Mouse (Mus musculus) midbrain, embryonic 12.5 days (tissue): ENCODE results near the gene Camta1. TPM values are rescaled to one million over a fixed set of nuclear protein-coding genes. Genes with fewer than 3 reads are reported as not detected.

Experiments
- ATAC-seq: fragments of 200-750 bp; cut with Nextera tagmentation; 2 replicates; pipeline ENCODE4 v1.8.0; 2017; ENCODE audit warnings: low read depth, moderate TSS enrichment, moderate library complexity; ENCODE audit not compliant: low FRiP score
- H3K27ac ChIP-seq: fragments of 300-500 bp; sonication (generic); replicated peaks from 2 replicates; pipeline ENCODE4 v1.5.1; 2016; ENCODE audit warnings: mild to moderate bottlenecking
- H3K27me3 ChIP-seq: fragments of 300-500 bp; sonication (generic); 2 replicates; pipeline ENCODE4 v1.6.1; 2016; ENCODE audit warnings: mild to moderate bottlenecking
- H3K36me3 ChIP-seq: fragments of 300-500 bp; sonication (generic); 2 replicates; pipeline ENCODE4 v1.6.1; 2016
- H3K4me1 ChIP-seq: fragments of 300-500 bp; sonication (generic); 2 replicates; pipeline ENCODE4 v1.6.1; 2016
- H3K4me2 ChIP-seq: fragments of 300-500 bp; sonication (generic); replicated peaks from 2 replicates; pipeline ENCODE4 v1.6.1; 2016; ENCODE audit warnings: mild to moderate bottlenecking, moderate library complexity
- H3K4me3 ChIP-seq: fragments of 300-500 bp; sonication (generic); 2 replicates; pipeline ENCODE4 v1.5.1; 2016; ENCODE audit warnings: mild to moderate bottlenecking
- H3K9ac ChIP-seq: fragments of 300-500 bp; sonication (generic); replicated peaks from 2 replicates; pipeline ENCODE4 v1.6.1; 2016; ENCODE audit warnings: mild to moderate bottlenecking, moderate library complexity
- H3K9me3 ChIP-seq: fragments of 300-500 bp; sonication (generic); 2 replicates; pipeline ENCODE4 v1.6.1; 2016; ENCODE audit warnings: mild to moderate bottlenecking
- WGBS: fragments of 180-500 bp; shearing (Covaris S2); methylation state at CpG from one replicate; pipeline ENCODE4 v1.1.7; 2016; 5-methylcytosine and 5-hydroxymethylcytosine counted together
- polyA plus RNA-seq: library from polyadenylated mRNA; unstranded; fragments of >200 nt; fragmentation: Nextera tagmentation; extraction: Ambion mirVana; gene quantifications from 2 replicates; pipeline ENCODE4 v1.2.1, GENCODE M21; 2016

Camta1 gene
- polyA plus RNA-seq, 1 experiment from 2014 or later = 135 TPM

- H3K27ac ChIP-seq = no peak overlapping the region
- no peak overlapping the region for H3K9ac ChIP-seq
- no peak overlapping the region for H3K4me3 ChIP-seq
- H3K4me1 ChIP-seq = no peaks in the 10 kb centered on the region
- H3K36me3 ChIP-seq = no peaks in the 10 kb centered on the region
- no peaks in the 10 kb centered on the region for H3K27me3 ChIP-seq
- H3K4me2 ChIP-seq = no peak overlapping the region
- WGBS = 14% methylated on average over 8 of the region's 8 CpGs
- 0 out of 2 replicates have a peak, but pooled peaks cover 2% of the 10 kb centered on the region for H3K9me3 ChIP-seq
- no peak for ATAC-seq
These were observed 251.4 kb downstream of the Camta1 start for GRCm38 (mm10) chr4:151610266-151610665.

- H3K4me2 ChIP-seq = no peak overlapping the region
- H3K4me3 ChIP-seq = no peak overlapping the region
- WGBS = 37% methylated on average over 6 of the region's 6 CpGs
- peaks cover 4% of the 10 kb centered on the region; the same call in 1 of the 2 replicates for H3K27me3 ChIP-seq
- no peak overlapping the region for H3K9ac ChIP-seq
- H3K27ac ChIP-seq = no peak overlapping the region
- no peaks in the 10 kb centered on the region for H3K9me3 ChIP-seq
- no peaks in the 10 kb centered on the region for H3K36me3 ChIP-seq
- ATAC-seq = no peak
- no peaks in the 10 kb centered on the region for H3K4me1 ChIP-seq
These were observed 256.8 kb downstream of the Camta1 start for GRCm38 (mm10) chr4:151604907-151605306.

GRCm38 (mm10) chr4:151604481-151604880 is 257.2 kb downstream of the Camta1 start:
- no peak; the same call in 1 of the 2 replicates for ATAC-seq
- peaks cover 4% of the 10 kb centered on the region; the same call in 1 of the 2 replicates for H3K27me3 ChIP-seq
- no peak overlapping the region for H3K9ac ChIP-seq
- no peaks in the 10 kb centered on the region for H3K36me3 ChIP-seq
- no peaks in the 10 kb centered on the region for H3K4me1 ChIP-seq
- WGBS = 8% methylated on average over 16 of the region's 16 CpGs
- H3K27ac ChIP-seq = no peak overlapping the region
- no peak overlapping the region for H3K4me2 ChIP-seq
- H3K4me3 ChIP-seq = no peak overlapping the region
- no peaks in the 10 kb centered on the region for H3K9me3 ChIP-seq

- H3K4me1 ChIP-seq = no peaks in the 10 kb centered on the region
- H3K36me3 ChIP-seq = no peaks in the 10 kb centered on the region
- H3K4me2 ChIP-seq = no peak overlapping the region
- no peak for ATAC-seq
- H3K4me3 ChIP-seq = no peak overlapping the region
- H3K27ac ChIP-seq = no peak overlapping the region
- no peaks in the 10 kb centered on the region for H3K9me3 ChIP-seq
- peaks cover 4% of the 10 kb centered on the region; the same call in 1 of the 2 replicates for H3K27me3 ChIP-seq
- 82% methylated on average over 9 of the region's 9 CpGs for WGBS
- H3K9ac ChIP-seq = no peak overlapping the region
These were observed 258.1 kb downstream of the Camta1 start for GRCm38 (mm10) chr4:151603586-151603985.

GRCm38 (mm10) chr4:151595116-151595515 is 266.6 kb downstream of the Camta1 start:
- Histone ChIP-seq H3K4me1 (no peaks in the 10 kb centered on the region), H3K27ac (no peak overlapping the region), H3K4me2 (no peak overlapping the region), H3K27me3 (no peaks in the 10 kb centered on the region), H3K36me3 (no peaks in the 10 kb centered on the region), H3K9me3 (no peaks in the 10 kb centered on the region), H3K9ac (no peak overlapping the region), H3K4me3 (no peak overlapping the region)
- WGBS = 81% methylated on average over 8 of the region's 8 CpGs
- ATAC-seq = no peak

- Histone ChIP-seq H3K4me3 (no peak overlapping the region), H3K27me3 (no peaks in the 10 kb centered on the region), H3K9ac (no peak overlapping the region), H3K4me1 (no peaks in the 10 kb centered on the region), H3K4me2 (no peak overlapping the region), H3K27ac (no peak overlapping the region), H3K9me3 (no peaks in the 10 kb centered on the region), H3K36me3 (no peaks in the 10 kb centered on the region)
- no peak for ATAC-seq
- WGBS = 78% methylated on average over 7 of the region's 7 CpGs
These were observed 268.6 kb downstream of the Camta1 start for GRCm38 (mm10) chr4:151593042-151593441.

- no peaks in the 10 kb centered on the region for H3K36me3 ChIP-seq
- no peak overlapping the region for H3K4me3 ChIP-seq
- no peaks in the 10 kb centered on the region for H3K27me3 ChIP-seq
- H3K27ac ChIP-seq = no peak overlapping the region
- ATAC-seq = no peak
- H3K4me1 ChIP-seq = peaks cover 16% of the 10 kb centered on the region; the same call in 1 of the 2 replicates
- no peak overlapping the region for H3K9ac ChIP-seq
- 39% methylated on average over 9 of the region's 9 CpGs for WGBS
- H3K4me2 ChIP-seq = no peak overlapping the region
- H3K9me3 ChIP-seq = no peaks in the 10 kb centered on the region
These were observed 275.6 kb downstream of the Camta1 start for GRCm38 (mm10) chr4:151586074-151586473.

GRCm38 (mm10) chr4:151577961-151578360 is 283.7 kb downstream of the Camta1 start:
- 82% methylated on average over 3 of the region's 3 CpGs for WGBS
- H3K9ac ChIP-seq = no peak overlapping the region
- no peak overlapping the region for H3K4me3 ChIP-seq
- no peaks in the 10 kb centered on the region for H3K9me3 ChIP-seq
- ATAC-seq = no peak
- no peak overlapping the region for H3K27ac ChIP-seq
- no peak overlapping the region for H3K4me2 ChIP-seq
- H3K27me3 ChIP-seq = no peaks in the 10 kb centered on the region
- H3K4me1 ChIP-seq = peaks cover 15% of the 10 kb centered on the region
- H3K36me3 ChIP-seq = no peaks in the 10 kb centered on the region

- H3K27ac ChIP-seq = no peak overlapping the region
- H3K9ac ChIP-seq = no peak overlapping the region
- no peak for ATAC-seq
- H3K36me3 ChIP-seq = no peaks in the 10 kb centered on the region
- peaks cover 15% of the 10 kb centered on the region for H3K4me1 ChIP-seq
- H3K4me2 ChIP-seq = no peak overlapping the region
- WGBS = 75% methylated on average over 15 of the region's 15 CpGs
- H3K9me3 ChIP-seq = no peaks in the 10 kb centered on the region
- no peak overlapping the region for H3K4me3 ChIP-seq
- H3K27me3 ChIP-seq = peaks cover 5% of the 10 kb centered on the region; the same call in 1 of the 2 replicates
These were observed 285.2 kb downstream of the Camta1 start for GRCm38 (mm10) chr4:151576291-151577108.

GRCm38 (mm10) chr4:151572716-151573115 is 289.0 kb downstream of the Camta1 start:
- H3K4me1 ChIP-seq = peaks cover 36% of the 10 kb centered on the region
- peaks cover 5% of the 10 kb centered on the region; the same call in 1 of the 2 replicates for H3K27me3 ChIP-seq
- no peak overlapping the region for H3K9ac ChIP-seq
- ATAC-seq = no peak
- no peak overlapping the region for H3K4me3 ChIP-seq
- H3K9me3 ChIP-seq = no peaks in the 10 kb centered on the region
- no peak overlapping the region for H3K4me2 ChIP-seq
- no peaks in the 10 kb centered on the region for H3K36me3 ChIP-seq
- H3K27ac ChIP-seq = no peak overlapping the region
- 65% methylated on average over 5 of the region's 5 CpGs for WGBS

- Histone ChIP-seq H3K36me3 (no peaks in the 10 kb centered on the region), H3K9ac (no peak overlapping the region), H3K9me3 (no peaks in the 10 kb centered on the region), H3K27me3 (peaks cover 5% of the 10 kb centered on the region; the same call in 1 of the 2 replicates), H3K27ac (peak overlapping the region; percentile 52), H3K4me2 (no peak overlapping the region), H3K4me1 (peaks cover 47% of the 10 kb centered on the region), H3K4me3 (no peak overlapping the region)
- no peak for ATAC-seq
- WGBS = 69% methylated on average over 3 of the region's 3 CpGs
These were observed 292.1 kb downstream of the Camta1 start for GRCm38 (mm10) chr4:151569586-151569985.

GRCm38 (mm10) chr4:151568887-151569286 is 292.8 kb downstream of the Camta1 start:
- no peak for ATAC-seq
- H3K9ac ChIP-seq = no peak overlapping the region
- H3K4me1 ChIP-seq = peaks cover 45% of the 10 kb centered on the region
- H3K4me2 ChIP-seq = no peak overlapping the region
- peaks cover 5% of the 10 kb centered on the region; the same call in 1 of the 2 replicates for H3K27me3 ChIP-seq
- no peaks in the 10 kb centered on the region for H3K36me3 ChIP-seq
- H3K9me3 ChIP-seq = no peaks in the 10 kb centered on the region
- 41% methylated on average over 7 of the region's 7 CpGs for WGBS
- peak overlapping the region; percentile 52 for H3K27ac ChIP-seq
- no peak overlapping the region for H3K4me3 ChIP-seq
